Mouse (Mus musculus): Measurements from ENCODE around the gene Prepl.

DNA sequence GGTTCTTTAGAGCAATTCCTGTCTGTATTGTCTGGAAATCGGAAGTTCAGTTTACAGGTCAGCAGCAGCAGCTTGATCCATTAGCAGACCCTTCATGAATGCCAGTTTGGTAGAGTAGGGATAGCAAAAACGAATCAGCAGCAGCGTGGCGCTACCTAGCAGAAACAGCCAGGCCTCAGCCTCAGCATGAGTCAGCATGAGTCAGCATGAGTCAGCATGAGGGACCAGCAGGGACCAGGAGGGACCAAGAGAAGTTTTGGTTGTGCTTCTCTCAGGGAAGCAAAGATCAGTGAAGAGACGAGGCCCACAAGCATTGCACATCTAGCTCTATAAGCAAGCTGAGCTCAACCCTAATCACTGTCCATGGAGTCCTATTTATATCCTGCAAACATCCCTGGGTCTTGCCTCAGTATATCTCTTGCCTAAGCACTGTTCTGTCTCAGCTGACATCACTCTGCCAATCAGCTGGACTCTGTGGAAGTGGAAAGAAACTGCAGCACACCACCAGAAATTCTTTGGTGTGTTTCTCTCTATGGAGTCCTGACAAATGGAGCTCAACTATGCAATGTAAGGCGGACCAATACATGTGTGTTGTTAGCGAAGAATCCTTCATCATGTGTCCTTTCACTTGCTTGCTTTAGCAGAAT lies 8.8 kb upstream of the Prepl start:
- TF ChIP-seq CTCF (IDR thresholded peaks at IDR 0.05; ENCODE audit: low read depth) (no peak), EP300 (IDR thresholded peaks at IDR 0.05; ENCODE audit: low read depth) (no peak)
